8 mouse cellular contexts compared by ENCODE assay signal in the genomic region with DNA sequence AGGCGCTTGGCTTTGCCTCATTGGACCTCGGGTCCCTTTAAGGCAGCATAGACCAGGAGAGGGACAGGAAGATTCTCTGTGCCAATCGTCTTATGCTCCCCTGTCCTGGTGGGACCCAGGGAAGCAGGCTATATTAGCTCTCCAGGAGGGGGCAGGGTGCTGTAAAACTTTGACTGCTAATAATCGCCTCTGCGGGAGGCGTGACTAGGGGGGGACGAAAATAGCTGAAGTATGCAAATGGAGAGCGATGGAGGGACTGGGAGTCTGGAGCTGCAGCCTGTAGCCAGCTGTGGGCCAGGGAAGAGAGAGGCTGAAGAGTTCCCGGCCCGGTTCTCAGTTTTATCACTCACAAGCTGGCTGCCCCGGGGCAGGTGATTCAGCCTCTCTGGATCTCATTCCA. TPM values are rescaled to one million over a fixed set of nuclear protein-coding genes. Genes with fewer than 3 reads are reported as not detected.
DNase-seq lines count a peak whose midpoint lies in the region; ATAC-seq and TF ChIP-seq lines count a peak whose summit lies in the region.

No protein-coding gene starts in this region.

- H3K4me1 ChIP-seq in kidney, embryonic 16.5 days (ENCODE audit: insufficient read depth, low read length) = peaks cover 15% of the 10 kb centered on the region
- H3K4me1 ChIP-seq in kidney, postnatal 0 days (replicated peaks; ENCODE audit: insufficient read depth, low read length) = peaks cover 12% of the 10 kb centered on the region; the same call in 1 of the 2 replicates
- H3K4me1 ChIP-seq in neural tube, embryonic 15.5 days = peaks cover 32% of the 10 kb centered on the region

- no peak overlapping the region for H3K9ac ChIP-seq in kidney, embryonic 16.5 days (replicated peaks; ENCODE audit: low read length)
- H3K9ac ChIP-seq in kidney, postnatal 0 days (ENCODE audit: low read depth, low read length) = no peak overlapping the region
- no peak overlapping the region for H3K9ac ChIP-seq in neural tube, embryonic 15.5 days (replicated peaks)

- WGBS in kidney, embryonic 16.5 days = 9% methylated on average over 11 of the region's 11 CpGs
- whole genome bisulfite sequencing in kidney, postnatal 0 days = 13% methylated on average over 11 of the region's 11 CpGs
- 9% methylated on average over 11 of the region's 11 CpGs for WGBS in neural tube, embryonic 15.5 days

- no peaks in the 10 kb centered on the region for H3K9me3 ChIP-seq in kidney, embryonic 16.5 days (ENCODE audit: low read length)
- H3K9me3 ChIP-seq in kidney, postnatal 0 days (replicated peaks; ENCODE audit: low read length) = no peaks in the 10 kb centered on the region
- H3K9me3 ChIP-seq in neural tube, embryonic 15.5 days (replicated peaks) = no peaks in the 10 kb centered on the region

- peak; percentile 63 for TF ChIP-seq CTCF in kidney, postnatal 0 days (IDR thresholded peaks at IDR 0.05; ENCODE audit: low read depth)

- H3K27ac ChIP-seq in kidney, embryonic 16.5 days (ENCODE audit: low read length) = no peak overlapping the region
- no peak overlapping the region for H3K27ac ChIP-seq in kidney, postnatal 0 days
- no peak overlapping the region; the same call in 1 of the 2 replicates for H3K27ac ChIP-seq in neural tube, embryonic 15.5 days (replicated peaks)

- DNase-seq in kidney, adult 8-10 months = no peak
- DNase-seq in fibroblast of lung, adult 2 months (ENCODE audit: low read depth) = peak; percentile 45
- peak; percentile 84 for DNase-seq in kidney, postnatal 0 days (ENCODE audit: low spot score)
- no peak for DNase-seq in left cerebral cortex, postnatal 25 days (ENCODE audit: low spot score in 2 of 2)
- no peak for DNase-seq in adrenal gland, postnatal 10 days

- no peaks in the 10 kb centered on the region; the same call in 1 of the 2 replicates for H3K36me3 ChIP-seq in kidney, embryonic 16.5 days (ENCODE audit: insufficient read depth, low read length)
- no peaks in the 10 kb centered on the region for H3K36me3 ChIP-seq in kidney, postnatal 0 days (ENCODE audit: insufficient read depth, low read length)
- no peaks in the 10 kb centered on the region for H3K36me3 ChIP-seq in neural tube, embryonic 15.5 days

- H3K27me3 ChIP-seq in kidney, embryonic 16.5 days (ENCODE audit: insufficient read depth, low read length) = no peaks in the 10 kb centered on the region
- H3K27me3 ChIP-seq in kidney, postnatal 0 days (ENCODE audit: insufficient read depth, low read length) = no peaks in the 10 kb centered on the region
- no peaks in the 10 kb centered on the region for H3K27me3 ChIP-seq in neural tube, embryonic 15.5 days (replicated peaks)

- no peak overlapping the region for H3K4me3 ChIP-seq in kidney, embryonic 16.5 days (ENCODE audit: low read length)
- H3K4me3 ChIP-seq in kidney, postnatal 0 days (replicated peaks; ENCODE audit: low read depth, low read length) = no peak overlapping the region
- H3K4me3 ChIP-seq in neural tube, embryonic 15.5 days (replicated peaks) = no peak overlapping the region

- peak overlapping the region; percentile 10 for H3K4me2 ChIP-seq in kidney, embryonic 16.5 days (replicated peaks; ENCODE audit: low read depth, low read length)
- peak overlapping the region; percentile 28 for H3K4me2 ChIP-seq in kidney, postnatal 0 days (ENCODE audit: low read length)
- peak overlapping the region; percentile 22; the same call in 1 of the 2 replicates for H3K4me2 ChIP-seq in neural tube, embryonic 15.5 days

- ATAC-seq in kidney, embryonic 16.5 days (ENCODE audit: low FRiP score, low TSS enrichment) = peak; percentile 66
- ATAC-seq in kidney, postnatal 0 days (replicated peaks; ENCODE audit: low FRiP score, low read depth) = peak; percentile 62
- ATAC-seq in neural tube, embryonic 15.5 days (ENCODE audit: low FRiP score) = peak; percentile 24; the same call in 1 of the 2 replicates
- no peak for ATAC-seq in erythroblast, adult 5-6 weeks (replicated peaks; ENCODE audit: low FRiP score, poor library complexity, severe bottlenecking)

- intact Hi-C loops in left cerebral cortex, postnatal 25 days (cut with DNase I) = no loop called here

RNA-seq across cellular contexts. Expression of a gene that starts 27.2 kb away (rescaled TPM):
- 9.5 and 9.7 TPM in 2 replicates for polyA plus RNA-seq in kidney, embryonic 16.5 days (2015; fragmentation: Nextera tagmentation; extraction: Ambion mirVana)
- 13.9 and 27.9 TPM in 2 replicates for polyA plus RNA-seq in kidney, postnatal 0 days (2015; fragmentation: Nextera tagmentation; extraction: Ambion mirVana)
- polyA plus RNA-seq in neural tube, embryonic 15.5 days (2015; fragmentation: Nextera tagmentation; extraction: Ambion mirVana) = 8.4 and 19.4 TPM in 2 replicates
- 10 to 100 TPM; 18.6 to 20.9 TPM for total RNA-seq in left cerebral cortex, postnatal 25 days (2021)
- 10 to 100 TPM; 30.8 to 32.9 TPM for total RNA-seq in adrenal gland, postnatal 10 days (2021)
- 6.3 and 7.9 TPM in 2 replicates for total RNA-seq in erythroblast, adult 5-6 weeks (2015; ENCODE audit: low replicate concordance)
- 1.4 and 2.9 TPM in 2 replicates for total RNA-seq in erythroblast, adult 5-6 weeks (2017; ENCODE audit: low replicate concordance)

RNA-seq across cellular contexts. Expression of a gene that starts 44.0 kb away (rescaled TPM):
- 126 and 127 TPM in 2 replicates for polyA plus RNA-seq in kidney, embryonic 16.5 days (2015; fragmentation: Nextera tagmentation; extraction: Ambion mirVana)
- 137 and 141 TPM in 2 replicates for polyA plus RNA-seq in kidney, postnatal 0 days (2015; fragmentation: Nextera tagmentation; extraction: Ambion mirVana)
- 166 and 177 TPM in 2 replicates for polyA plus RNA-seq in neural tube, embryonic 15.5 days (2015; fragmentation: Nextera tagmentation; extraction: Ambion mirVana)
- total RNA-seq in left cerebral cortex, postnatal 25 days (2021) = 10 to 100 TPM; 60.2 to 60.7 TPM
- total RNA-seq in adrenal gland, postnatal 10 days (2021) = 100 to 1,000 TPM in 1 of 2 experiments, 10 to 100 TPM in 1; 99.7 to 124 TPM
- total RNA-seq in erythroblast, adult 5-6 weeks (2015; ENCODE audit: low replicate concordance) = 7.9 and 20.3 TPM in 2 replicates
- total RNA-seq in erythroblast, adult 5-6 weeks (2017; ENCODE audit: low replicate concordance) = 7.9 and 8.3 TPM in 2 replicates

Comparison
In these comparisons a context has a peak if more than half of its experiments do, and no peak if none do; other contexts are left out.
1. DNase-seq: peak in fibroblast of lung, adult 2 months (single experiment) and kidney, postnatal 0 days (single experiment); none in kidney, adult 8-10 months (0 of 2), left cerebral cortex, postnatal 25 days (0 of 2) and adrenal gland, postnatal 10 days (single experiment).
2. Peak in every context shown above with its lines, with median percentiles within 50 percentile points of each other: H3K4me2 ChIP-seq.